8 mouse cellular contexts compared by ENCODE assay signal in genomic region chr6:82774321-82774764, GRCm38 (mm10). TPM values are rescaled to one million over a fixed set of nuclear protein-coding genes. Genes with fewer than 3 reads are reported as not detected.
DNase-seq lines count a peak whose midpoint lies in the region; ATAC-seq lines count a peak whose summit lies in the region.

Gene Hk2 (minus strand): TSS chr6:82774454.

- peak within 1 kb of the TSS; percentile 31 for H3K9ac ChIP-seq in embryonic facial prominence, embryonic 15.5 days
- peak within 1 kb of the TSS; percentile 75 for H3K9ac ChIP-seq in limb, embryonic 13.5 days
- peak within 1 kb of the TSS; percentile 34; the same call in 1 of the 2 replicates for H3K9ac ChIP-seq in midbrain, embryonic 15.5 days

- no peaks in the 10 kb centered on the region for H3K36me3 ChIP-seq in embryonic facial prominence, embryonic 15.5 days
- H3K36me3 ChIP-seq in limb, embryonic 13.5 days = no peaks in the 10 kb centered on the region
- no peaks in the 10 kb centered on the region for H3K36me3 ChIP-seq in midbrain, embryonic 15.5 days (replicated peaks)

- ATAC-seq in embryonic facial prominence, embryonic 15.5 days (ENCODE audit: insufficient number of reproducible peaks, low FRiP score, low TSS enrichment, low read depth) = peak; percentile 96
- peak; percentile 97 for ATAC-seq in limb, embryonic 13.5 days (ENCODE audit: low FRiP score, low read depth)
- ATAC-seq in midbrain, embryonic 15.5 days (replicated peaks) = peak; percentile 95

- peak within 1 kb of the TSS; percentile 89 for H3K4me2 ChIP-seq in embryonic facial prominence, embryonic 15.5 days (replicated peaks)
- peak within 1 kb of the TSS; percentile 95 for H3K4me2 ChIP-seq in limb, embryonic 13.5 days (replicated peaks)
- H3K4me2 ChIP-seq in midbrain, embryonic 15.5 days = peak within 1 kb of the TSS; percentile 99

- no peaks in the 10 kb centered on the region; the same call in 1 of the 2 replicates for H3K27me3 ChIP-seq in embryonic facial prominence, embryonic 15.5 days
- peaks cover 8% of the 10 kb centered on the region; the same call in 1 of the 2 replicates for H3K27me3 ChIP-seq in limb, embryonic 13.5 days
- peaks cover 17% of the 10 kb centered on the region; the same call in 1 of the 2 replicates for H3K27me3 ChIP-seq in midbrain, embryonic 15.5 days (replicated peaks)

- WGBS in embryonic facial prominence, embryonic 15.5 days = under 1% methylated on average over 39 of the region's 39 CpGs
- under 1% methylated on average over 39 of the region's 39 CpGs for WGBS in limb, embryonic 13.5 days
- WGBS in midbrain, embryonic 15.5 days = under 1% methylated on average over 39 of the region's 39 CpGs

- peak within 1 kb of the TSS; percentile 66 for H3K4me3 ChIP-seq in embryonic facial prominence, embryonic 15.5 days (replicated peaks)
- H3K4me3 ChIP-seq in limb, embryonic 13.5 days = peak within 1 kb of the TSS; percentile 67
- peak within 1 kb of the TSS; percentile 53 for H3K4me3 ChIP-seq in midbrain, embryonic 15.5 days

- no peaks in the 10 kb centered on the region for H3K9me3 ChIP-seq in embryonic facial prominence, embryonic 15.5 days (replicated peaks)
- H3K9me3 ChIP-seq in limb, embryonic 13.5 days = no peaks in the 10 kb centered on the region
- no peaks in the 10 kb centered on the region for H3K9me3 ChIP-seq in midbrain, embryonic 15.5 days

- peak within 1 kb of the TSS; percentile 84 for H3K27ac ChIP-seq in embryonic facial prominence, embryonic 15.5 days (replicated peaks)
- peak within 1 kb of the TSS; percentile 67 for H3K27ac ChIP-seq in limb, embryonic 13.5 days
- no peak within 1 kb of the TSS for H3K27ac ChIP-seq in midbrain, embryonic 15.5 days

- peaks cover 21% of the 10 kb centered on the region for H3K4me1 ChIP-seq in embryonic facial prominence, embryonic 15.5 days
- peaks cover 21% of the 10 kb centered on the region for H3K4me1 ChIP-seq in limb, embryonic 13.5 days
- peaks cover 21% of the 10 kb centered on the region for H3K4me1 ChIP-seq in midbrain, embryonic 15.5 days

- peak; percentile 97 for DNase-seq in 416B (ENCODE audit: low read depth)
- DNase-seq in adrenal gland, postnatal 4 days (ENCODE audit: low spot score in 2 of 2) = peak; percentile 47 to 66
- DNase-seq in heart, adult 8-10 months (ENCODE audit: low spot score) = peak; percentile 82
- peak; percentile 51 for DNase-seq in kidney, adult 9 months
- peak; percentile 69 to 73 for DNase-seq in spleen, adult 18-20 months

RNA-seq across cellular contexts. Expression of gene Hk2, which starts in this region (rescaled TPM):
- total RNA-seq in adrenal gland, postnatal 4 days (2021) = 10 to 100 TPM; 16.3 to 19.8 TPM
- polyA plus RNA-seq in embryonic facial prominence, embryonic 15.5 days (2015; fragmentation: Nextera tagmentation; extraction: Ambion mirVana) = 19.5 and 23.2 TPM in 2 replicates
- total RNA-seq in heart, adult 8-10 months (2022) = 100 to 1,000 TPM; 393 to 406 (median 396) TPM
- polyA plus RNA-seq in limb, embryonic 13.5 days (2015; fragmentation: Nextera tagmentation; extraction: Ambion mirVana) = 19.5 and 20.2 TPM in 2 replicates
- polyA plus RNA-seq in midbrain, embryonic 15.5 days (2015; fragmentation: Nextera tagmentation; extraction: Ambion mirVana) = 2.2 and 2.8 TPM in 2 replicates

Comparison
In these comparisons a context has a peak if more than half of its experiments do, and no peak if none do; other contexts are left out.
1. RNA of gene Hk2 (total RNA-seq): 393 to 406 TPM in heart, adult 8-10 months; 16.3 to 19.8 TPM in adrenal gland, postnatal 4 days; every median in the first group is over 10 times any median in the second.
2. Peak in every context shown above with its lines, with median percentiles within 50 percentile points of each other: DNase-seq, ATAC-seq, H3K4me2 ChIP-seq, H3K4me3 ChIP-seq and H3K9ac ChIP-seq.